In the genomic region with DNA sequence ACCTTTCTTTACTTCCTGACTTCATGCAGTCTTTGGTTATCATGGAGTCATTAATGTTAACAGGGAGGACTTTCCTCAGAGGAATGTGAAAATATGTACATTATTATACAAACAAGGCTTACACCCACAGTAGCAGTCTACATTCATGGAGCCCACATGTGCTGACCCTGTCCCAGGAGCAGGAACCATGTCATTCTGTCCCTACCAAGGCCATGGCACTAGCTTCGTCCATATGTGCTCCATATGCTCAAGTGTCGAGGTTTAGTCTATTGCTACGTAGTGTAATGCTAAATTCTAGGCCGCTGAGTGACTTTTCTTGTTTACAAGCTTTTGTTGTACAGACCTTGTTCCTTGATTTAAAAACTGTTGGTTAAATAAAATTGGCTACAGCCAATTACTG, we compare ENCODE assay signal across 32 mouse cellular contexts. TPM values are rescaled to one million over a fixed set of nuclear protein-coding genes. Genes with fewer than 3 reads are reported as not detected.
"Had no signal": no experiment of that assay in that cellular context is flagged by ENCODE, and none has a peak within 500 bp of the region (broad histone marks: within the 10 kb centered on the region; RNA-seq: fewer than 3 reads in every experiment).

No protein-coding gene starts in this region.

- H3K4me3 ChIP-seq: left cerebral cortex, adult 2 months; limb, embryonic 10.5 days; limb, embryonic 12.5 days; limb, embryonic 13.5 days; limb, embryonic 15.5 days; liver, embryonic 12.5 days; liver, embryonic 13.5 days; liver, embryonic 15.5 days; lung, embryonic 15.5 days; megakaryocyte, embryonic 14.5 days; midbrain, embryonic 12.5 days; midbrain, embryonic 13.5 days; midbrain, embryonic 15.5 days; myocyte; neural tube, embryonic 12.5 days had no signal

- H3K9ac ChIP-seq: limb, embryonic 12.5 days; limb, embryonic 13.5 days; limb, embryonic 15.5 days; liver, embryonic 12.5 days; liver, embryonic 13.5 days; liver, embryonic 14.5 days; liver, embryonic 15.5 days; liver, postnatal 0 days; lung, embryonic 14.5 days; lung, embryonic 15.5 days; midbrain, embryonic 12.5 days; midbrain, embryonic 13.5 days; midbrain, embryonic 15.5 days; neural tube, embryonic 12.5 days had no signal

- H3K4me1 ChIP-seq: liver, embryonic 12.5 days; liver, embryonic 13.5 days; liver, embryonic 15.5 days; megakaryocyte, embryonic 14.5 days had no signal

- H3K9me3 ChIP-seq: limb, embryonic 10.5 days; limb, embryonic 12.5 days; limb, embryonic 13.5 days; limb, embryonic 15.5 days; liver, embryonic 12.5 days; liver, embryonic 13.5 days; liver, embryonic 15.5 days; lung, embryonic 15.5 days; megakaryocyte, embryonic 14.5 days; midbrain, embryonic 12.5 days; midbrain, embryonic 13.5 days; midbrain, embryonic 15.5 days; neural tube, embryonic 12.5 days had no signal

- H3K27me3 ChIP-seq: limb, embryonic 12.5 days; limb, embryonic 13.5 days; limb, embryonic 15.5 days; liver, embryonic 12.5 days; liver, embryonic 13.5 days; liver, embryonic 15.5 days; lung, embryonic 15.5 days; megakaryocyte, embryonic 14.5 days; midbrain, embryonic 12.5 days; midbrain, embryonic 13.5 days; midbrain, embryonic 15.5 days; neural tube, embryonic 12.5 days had no signal

- ATAC-seq: liver, embryonic 12.5 days; liver, postnatal 0 days; lung, postnatal 0 days; midbrain, embryonic 13.5 days; midbrain, embryonic 15.5 days; midbrain, embryonic 16.5 days had no signal

- H3K27ac ChIP-seq: left cerebral cortex, adult 2 months; limb, embryonic 10.5 days; limb, embryonic 12.5 days; limb, embryonic 13.5 days; limb, embryonic 15.5 days; liver, embryonic 12.5 days; liver, embryonic 13.5 days; liver, embryonic 14.5 days; liver, embryonic 15.5 days; lung, embryonic 15.5 days; macrophage; midbrain, embryonic 12.5 days; midbrain, embryonic 13.5 days; midbrain, embryonic 15.5 days; neural tube, embryonic 12.5 days had no signal

- H3K4me2 ChIP-seq: limb, embryonic 12.5 days; limb, embryonic 13.5 days; limb, embryonic 15.5 days; liver, embryonic 11.5 days; liver, embryonic 12.5 days; liver, embryonic 13.5 days; liver, embryonic 15.5 days; lung, embryonic 14.5 days; lung, embryonic 15.5 days; midbrain, embryonic 12.5 days; midbrain, embryonic 13.5 days; midbrain, embryonic 15.5 days; neural tube, embryonic 12.5 days had no signal

- H3K36me3 ChIP-seq: limb, embryonic 10.5 days; limb, embryonic 12.5 days; limb, embryonic 13.5 days; limb, embryonic 15.5 days; liver, embryonic 12.5 days; liver, embryonic 13.5 days; liver, embryonic 15.5 days; lung, embryonic 15.5 days; midbrain, embryonic 12.5 days; midbrain, embryonic 13.5 days; midbrain, embryonic 15.5 days; neural tube, embryonic 12.5 days had no signal

- DNase-seq: left cerebral cortex, postnatal 4 days; liver; liver, embryonic 13.5 days; liver, postnatal 0 days; lung, adult 18-20 months; lung, adult 2 months; lung, embryonic 14.5 days; lung, postnatal 10 days; lung, postnatal 14 days; lung, postnatal 36 days; lung, postnatal 4 days; midbrain, embryonic 14.5 days had no signal

RNA-seq across cellular contexts. Expression of gene Map1b, which starts 36.0 kb away (rescaled TPM):
- total RNA-seq: megakaryocyte-erythroid progenitor cell, adult 5-6 weeks had no signal
